Mouse (Mus musculus) frontal cortex, adult 2 months (tissue): ENCODE results near the gene Raet1e. TPM values are rescaled to one million over a fixed set of nuclear protein-coding genes. Genes with fewer than 3 reads are reported as not detected.

Experiments used
- polyA plus RNA-seq: library from polyadenylated mRNA; depleted of rRNA; stranded (reverse); fragments of >200 nt; gene quantifications from 2 replicates; pipeline ENCODE4 v1.2.3, GENCODE M21; 2012; rRNA removed

Gene Raet1e
- polyA plus RNA-seq, 1 experiment = not detected

Other genes with a start within 250 kb of the Raet1e start
- not detected in 2 replicates for gene 4930444G20Rik, start 90.5 kb upstream of the Raet1e start, polyA plus RNA-seq
- gene E030030I06Rik, start 9.3 kb upstream of the Raet1e start, polyA plus RNA-seq = 0.36 and 0.67 TPM in 2 replicates
- gene H60b, start within 50 bp of the Raet1e start, polyA plus RNA-seq = 0.22 and 0.50 TPM in 2 replicates
- 0.13 and 0.16 TPM in 2 replicates for gene Raet1d, start 202.0 kb downstream of the Raet1e start, polyA plus RNA-seq